Mouse (Mus musculus): ENCODE measurements around the gene Gm136.
"Not testable (repeated sequence)": the region's sequence is repeated elsewhere in the genome, so short reads cannot be mapped to it uniquely, and the experiment has no call there.

GRCm38 (mm10) chr4:34733415-34733814 lies 22.6 kb downstream of the Gm136 start:
- peak in 1 of 2 experiments; percentile 62; a peak in 2 of 4 replicates for TF ChIP-seq CTCF (conservative IDR thresholded peaks at IDR 0.05 in 1 of 2, IDR thresholded peaks at IDR 0.05 in 1 of 2; ENCODE audit: low read depth in 2 of 2, low read length in 2 of 2)
- TF ChIP-seq EP300 (IDR thresholded peaks at IDR 0.05; ENCODE audit: low read length); ELF1 (IDR thresholded peaks at IDR 0.05; ENCODE audit: low read depth, low read length); ZC3H11A (IDR thresholded peaks at IDR 0.05; ENCODE audit: low read depth, low read length); POLR2A (IDR thresholded peaks at IDR 0.05; ENCODE audit: low read depth, low read length); NELFE (IDR thresholded peaks at IDR 0.05; ENCODE audit: low read depth, low read length); USF2 (conservative IDR thresholded peaks at IDR 0.05; ENCODE audit: low read depth, low read length); MAX (IDR thresholded peaks at IDR 0.05; ENCODE audit: low read length); USF1 (IDR thresholded peaks at IDR 0.05; ENCODE audit: low read depth, low read length): not testable (repeated sequence)
- peak; percentile 48 for TF ChIP-seq SMC3 (IDR thresholded peaks at IDR 0.05; ENCODE audit: low read depth, low read length)

All from CH12.LX (cell line).